Mouse (Mus musculus) stomach, postnatal 0 days (tissue): Measurements from ENCODE around the gene Apba1. TPM values are rescaled to one million over a fixed set of nuclear protein-coding genes. Genes with fewer than 3 reads are reported as not detected.

ENCODE experiments used
- ATAC-seq: fragments of 200-750 bp; cut with Nextera tagmentation; 2 replicates; pipeline ENCODE4 v1.8.0; 2017; ENCODE audit not compliant: low FRiP score, low TSS enrichment
- DNase-seq: peaks from one replicate; pipeline ENCODE4 v3.0.0-alpha.2; 2016; ENCODE audit warnings: low spot score
- H3K27ac ChIP-seq: fragments of 300-500 bp; sonication (generic); replicated peaks from 2 replicates; pipeline ENCODE4 v1.5.1; 2014; ENCODE audit warnings: mild to moderate bottlenecking, control low read depth
- H3K27me3 ChIP-seq: fragments of 300-500 bp; sonication (generic); 2 replicates; pipeline ENCODE4 v1.6.1; 2014; ENCODE audit warnings: low read length; ENCODE audit not compliant: control insufficient read depth, insufficient read depth
- H3K36me3 ChIP-seq: fragments of 300-500 bp; sonication (generic); 2 replicates; pipeline ENCODE4 v1.6.1; 2014; ENCODE audit warnings: low read length, mixed read lengths; ENCODE audit not compliant: control insufficient read depth, insufficient read depth
- H3K4me1 ChIP-seq: fragments of 300-500 bp; sonication (generic); replicated peaks from 2 replicates; pipeline ENCODE4 v1.6.1; 2014; ENCODE audit warnings: antibody characterized with exemption; ENCODE audit not compliant: control insufficient read depth, insufficient read depth
- H3K4me2 ChIP-seq: fragments of 300-500 bp; sonication (generic); replicated peaks from 2 replicates; pipeline ENCODE4 v1.6.1; 2014; ENCODE audit warnings: low read depth, mild to moderate bottlenecking, control low read depth, moderate library complexity
- H3K4me3 ChIP-seq: fragments of 300-500 bp; sonication (generic); 2 replicates; pipeline ENCODE4 v1.5.1; 2014; ENCODE audit warnings: low read depth, low read length, control low read depth
- H3K9ac ChIP-seq: fragments of 300-500 bp; sonication (generic); 2 replicates; pipeline ENCODE4 v1.6.1; 2014; ENCODE audit warnings: mild to moderate bottlenecking, low read length, control low read depth, mixed read lengths
- H3K9me3 ChIP-seq: fragments of 300-500 bp; sonication (generic); 2 replicates; pipeline ENCODE4 v1.6.1; 2016; ENCODE audit warnings: low read length; ENCODE audit not compliant: control insufficient read depth
- CTCF ChIP-seq: IDR thresholded peaks from 2 replicates; pipeline ENCODE4 v1.5.1; 2016; ENCODE audit warnings: antibody characterized with exemption, low read depth, mild to moderate bottlenecking, moderate library complexity
- EP300 ChIP-seq: optimal IDR thresholded peaks from 2 replicates; pipeline ENCODE3; 2016; ENCODE audit warnings: antibody characterized with exemption
- WGBS: fragments of 180-500 bp; shearing (Covaris S2); extraction: QIAGEN DNeasy Blood & Tissue Kit; methylation state at CpG from one replicate; pipeline ENCODE4 v1.1.7; 2014; 5-methylcytosine and 5-hydroxymethylcytosine counted together
- polyA plus RNA-seq: library from polyadenylated mRNA; unstranded; fragments of >200 nt; fragmentation: Nextera tagmentation; extraction: Ambion mirVana; gene quantifications from 2 replicates; pipeline ENCODE4 v1.2.1, GENCODE M21; 2015

Apba1 gene
- polyA plus RNA-seq, 1 experiment from 2014 or later = 0.55 TPM

DNA sequence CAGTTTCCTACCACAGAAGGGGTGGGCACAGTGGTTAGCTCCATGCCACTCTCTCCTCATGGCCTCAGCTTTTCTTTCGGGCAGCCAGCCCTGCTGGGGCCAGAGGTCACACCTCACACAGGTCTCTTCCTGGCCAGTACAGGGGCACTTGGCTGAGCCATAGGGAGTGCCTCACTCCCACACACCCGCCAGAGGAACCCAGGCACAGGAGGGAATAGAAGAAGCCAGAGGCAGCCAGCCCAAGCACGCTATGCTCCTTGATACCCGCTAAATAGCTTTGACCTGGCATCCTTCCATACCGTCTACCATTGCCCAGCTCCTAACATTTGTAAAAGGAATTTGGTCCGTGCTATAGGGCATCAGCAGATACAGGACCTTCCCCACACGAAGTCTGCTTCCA lies 201.2 kb downstream of the Apba1 start:
- 52% methylated on average over 7 of the region's 7 CpGs for WGBS
- H3K27me3 ChIP-seq = no peaks in the 10 kb centered on the region
- DNase-seq = no peak
- no peak overlapping the region for H3K4me2 ChIP-seq
- H3K9me3 ChIP-seq = no peaks in the 10 kb centered on the region
- no peak overlapping the region for H3K4me3 ChIP-seq
- TF ChIP-seq EP300 (no peak), CTCF (no peak)
- no peak; the same call in 1 of the 2 replicates for ATAC-seq
- H3K4me1 ChIP-seq = no peaks in the 10 kb centered on the region
- H3K36me3 ChIP-seq = no peaks in the 10 kb centered on the region
- no peak overlapping the region for H3K9ac ChIP-seq
- no peak overlapping the region for H3K27ac ChIP-seq

DNA sequence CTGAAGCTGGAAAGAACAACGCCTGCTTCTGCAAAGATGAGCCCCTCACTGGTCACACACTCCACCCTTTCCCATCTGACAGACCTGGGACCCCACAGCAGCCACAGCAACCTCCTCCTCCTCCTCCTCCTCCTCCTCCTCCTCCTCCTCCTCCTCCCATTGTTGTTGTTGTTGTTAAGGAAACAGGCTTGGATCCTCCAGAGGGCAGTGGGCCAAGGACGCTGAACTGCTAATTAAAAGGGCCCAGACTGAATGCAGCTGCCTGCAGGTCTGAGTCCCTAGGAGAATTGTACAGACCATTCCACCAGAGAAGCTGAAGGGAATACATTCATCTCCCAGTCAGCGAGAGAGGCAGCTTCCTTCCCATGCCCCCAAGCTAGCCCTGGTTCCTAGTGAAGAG lies 201.6 kb downstream of the Apba1 start:
- ATAC-seq = no peak
- Histone ChIP-seq H3K4me3 (no peak overlapping the region), H3K4me1 (no peaks in the 10 kb centered on the region), H3K36me3 (no peaks in the 10 kb centered on the region), H3K27me3 (no peaks in the 10 kb centered on the region), H3K9ac (no peak overlapping the region), H3K27ac (no peak overlapping the region), H3K4me2 (no peak overlapping the region), H3K9me3 (no peaks in the 10 kb centered on the region)
- DNase-seq = no peak
- TF ChIP-seq EP300 (no peak), CTCF (no peak)
- 62% methylated on average over 3 of the region's 3 CpGs for WGBS

DNA sequence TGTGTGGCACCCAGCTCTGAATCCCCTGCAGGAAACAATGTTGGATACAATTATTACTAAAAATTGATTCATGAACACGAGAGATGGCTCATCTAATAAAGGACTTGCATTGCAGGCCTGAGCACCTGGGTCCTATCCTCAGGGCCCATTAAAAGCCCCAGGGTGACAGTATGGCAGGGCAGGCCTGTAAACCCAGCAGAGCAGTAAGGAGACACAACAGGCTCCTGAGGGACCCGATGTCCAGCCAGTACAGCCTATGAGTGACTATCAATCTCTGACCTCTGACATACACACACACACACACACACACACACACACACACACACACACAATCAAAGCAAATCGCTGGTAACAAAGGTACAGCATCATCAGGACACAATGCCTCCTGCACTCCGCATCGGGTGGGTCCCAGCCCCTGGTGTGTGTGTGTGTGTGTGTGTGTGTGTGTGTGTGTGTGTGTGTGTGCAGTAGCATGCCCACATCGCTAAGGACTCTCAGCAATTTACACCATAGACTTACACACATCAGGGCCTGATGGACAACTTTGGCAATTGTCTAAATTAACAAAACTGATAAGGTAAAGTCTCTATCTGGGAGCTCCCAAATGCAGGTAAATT lies 202.3 kb downstream of the Apba1 start:
- Histone ChIP-seq H3K9me3 (no peaks in the 10 kb centered on the region), H3K4me1 (no peaks in the 10 kb centered on the region), H3K4me3 (no peak overlapping the region), H3K27ac (no peak overlapping the region), H3K36me3 (no peaks in the 10 kb centered on the region), H3K4me2 (no peak overlapping the region), H3K9ac (no peak overlapping the region), H3K27me3 (no peaks in the 10 kb centered on the region)
- ATAC-seq (no peak), DNase-seq (no peak)
- WGBS = 78% methylated on average over 6 of the region's 6 CpGs
- TF ChIP-seq CTCF = no peak

- DNase-seq (peak; percentile 64), ATAC-seq (no peak)
- Histone ChIP-seq H3K4me1 (no peaks in the 10 kb centered on the region), H3K9ac (no peak overlapping the region), H3K27me3 (no peaks in the 10 kb centered on the region), H3K9me3 (no peaks in the 10 kb centered on the region), H3K4me2 (no peak overlapping the region), H3K27ac (no peak overlapping the region), H3K36me3 (no peaks in the 10 kb centered on the region), H3K4me3 (no peak overlapping the region)
- TF ChIP-seq EP300 = no peak
- peak; percentile 97 for TF ChIP-seq CTCF
- 3% methylated on average over 8 of the region's 8 CpGs for WGBS
Observed at GRCm38 (mm10) chr19:23961516-23961915, 202.8 kb downstream of the Apba1 start.

GRCm38 (mm10) chr19:23964401-23964910 lies 205.8 kb downstream of the Apba1 start:
- no peak for ATAC-seq
- 0 out of 2 replicates have a peak, but pooled peaks cover 2% of the 10 kb centered on the region for H3K4me1 ChIP-seq
- no peaks in the 10 kb centered on the region for H3K27me3 ChIP-seq
- no peaks in the 10 kb centered on the region for H3K36me3 ChIP-seq
- H3K9me3 ChIP-seq = no peaks in the 10 kb centered on the region
- DNase-seq = no peak
- 77% methylated on average over 10 of the region's 10 CpGs for WGBS
- H3K4me3 ChIP-seq = no peak overlapping the region
- H3K9ac ChIP-seq = no peak overlapping the region
- no peak overlapping the region for H3K27ac ChIP-seq
- TF ChIP-seq CTCF (no peak), EP300 (no peak)
- H3K4me2 ChIP-seq = no peak overlapping the region

GRCm38 (mm10) chr19:23966376-23966775 lies 207.7 kb downstream of the Apba1 start:
- H3K36me3 ChIP-seq = no peaks in the 10 kb centered on the region
- H3K27ac ChIP-seq = no peak overlapping the region
- H3K4me1 ChIP-seq = 0 out of 2 replicates have a peak, but pooled peaks cover 2% of the 10 kb centered on the region
- DNase-seq (no peak), ATAC-seq (no peak)
- no peaks in the 10 kb centered on the region for H3K27me3 ChIP-seq
- no peak overlapping the region for H3K4me2 ChIP-seq
- WGBS = 69% methylated on average over 9 of the region's 9 CpGs
- no peak for TF ChIP-seq EP300
- no peak for TF ChIP-seq CTCF
- H3K4me3 ChIP-seq = no peak overlapping the region
- no peaks in the 10 kb centered on the region for H3K9me3 ChIP-seq
- H3K9ac ChIP-seq = no peak overlapping the region
